Mouse (Mus musculus) thymus, postnatal 4 days (tissue): ENCODE measurements around the gene Gm19935.

Experiments
- DNase-seq: peaks from one replicate; pipeline ENCODE4 v3.0.0; 2021

Gene Gm19935

GRCm38 (mm10) chr8:90828987-90829740 lies 12.0 kb upstream of the Gm19935 start:
- no peak for DNase-seq

DNA sequence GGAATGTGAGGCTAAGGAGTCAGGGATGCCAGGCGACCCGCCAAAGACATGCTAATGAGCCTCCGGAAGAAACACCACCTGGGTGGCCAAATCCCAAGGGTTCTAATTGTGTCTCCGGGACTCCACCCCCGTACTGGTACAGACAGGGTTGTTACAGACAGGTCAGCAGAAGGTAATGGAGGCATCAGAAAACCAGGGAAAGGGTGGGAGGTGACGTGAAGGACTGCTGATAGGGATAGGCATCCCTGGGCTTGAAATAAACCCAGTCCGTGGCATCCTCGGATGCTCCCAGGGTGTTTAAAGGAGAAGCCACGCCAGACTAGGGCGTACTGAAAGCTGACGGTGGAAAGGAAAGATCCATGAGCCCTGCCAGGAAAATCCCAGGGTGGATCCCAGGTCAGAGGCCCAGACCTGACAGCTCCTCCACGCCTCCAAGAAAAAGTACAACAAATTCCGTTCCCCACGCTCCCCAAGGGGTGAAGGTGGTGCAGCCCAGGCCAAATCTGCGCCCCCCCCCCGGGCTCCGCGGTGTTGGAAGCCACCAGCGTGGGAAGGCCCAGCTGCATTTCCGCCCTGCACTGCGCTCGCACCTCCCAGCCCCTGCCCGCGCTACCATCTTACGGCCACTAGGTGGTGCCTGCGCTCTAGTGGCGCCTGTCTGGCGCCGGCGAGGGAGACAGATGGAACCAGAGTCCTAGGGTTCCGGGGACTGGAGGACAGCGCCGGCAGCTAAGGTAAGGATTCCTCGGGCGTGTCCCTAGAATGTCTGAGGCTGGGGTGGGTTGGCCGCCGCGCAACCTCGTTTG lies 11.2 kb upstream of the Gm19935 start, which contains the start of gene Chd9:
Chd9 (plus strand) TSS at position 172 of the 806 bp plus-strand sequence.
- DNase-seq = peak; percentile 99

DNA sequence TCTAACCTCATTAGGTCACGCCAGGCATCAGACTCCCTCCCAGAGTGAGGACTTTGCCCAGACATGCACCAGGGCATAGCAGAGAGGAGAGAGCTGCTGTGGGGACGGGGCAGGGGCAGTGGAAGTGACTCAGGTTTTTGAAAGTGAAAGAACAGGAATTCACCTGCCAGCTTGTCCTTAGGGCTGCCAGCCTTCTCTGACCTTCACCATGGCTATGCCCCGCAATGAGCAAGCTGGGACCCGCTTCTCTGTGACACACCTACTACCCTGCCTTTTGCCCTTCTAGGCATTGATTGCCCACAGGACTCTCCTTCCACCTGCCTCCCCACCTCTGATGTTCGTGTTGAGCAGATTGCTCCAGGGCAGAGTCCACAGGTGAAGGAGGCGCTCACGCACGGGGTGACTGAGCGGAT lies 8.3 kb upstream of the Gm19935 start:
- no peak for DNase-seq

GRCm38 (mm10) chr8:90822443-90822842 lies 5.2 kb upstream of the Gm19935 start:
- DNase-seq = no peak

- no peak for DNase-seq
These were observed 3.1 kb upstream of the Gm19935 start for GRCm38 (mm10) chr8:90820321-90820696.

- DNase-seq = no peak
These were observed 2.5 kb upstream of the Gm19935 start for GRCm38 (mm10) chr8:90819561-90820320.

- DNase-seq = no peak
These were observed 921 bp downstream of the Gm19935 start for GRCm38 (mm10) chr8:90816061-90816882.

- peak; percentile 50 for DNase-seq
These were observed 3.4 kb downstream of the Gm19935 start for GRCm38 (mm10) chr8:90813602-90814320.

DNA sequence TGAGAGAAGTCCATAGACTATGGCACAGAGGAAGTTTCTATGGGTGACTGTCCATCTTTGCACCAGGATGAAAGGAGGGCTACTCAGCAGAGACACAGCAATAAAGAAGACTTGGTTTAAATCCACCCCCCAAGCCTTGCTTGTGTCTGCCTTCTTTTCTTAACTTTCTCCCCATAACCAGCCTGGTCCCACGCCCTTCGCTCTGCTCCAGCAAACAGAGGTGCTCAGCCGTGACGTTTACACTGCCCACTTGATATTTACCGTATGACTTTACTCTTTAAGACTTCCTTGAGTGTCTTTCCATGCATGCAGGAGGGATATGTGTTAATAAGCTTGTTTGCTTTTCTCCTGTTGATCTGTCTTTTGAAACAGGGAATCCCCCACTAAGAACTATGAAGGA lies 17.7 kb downstream of the Gm19935 start:
- DNase-seq = no peak

DNA sequence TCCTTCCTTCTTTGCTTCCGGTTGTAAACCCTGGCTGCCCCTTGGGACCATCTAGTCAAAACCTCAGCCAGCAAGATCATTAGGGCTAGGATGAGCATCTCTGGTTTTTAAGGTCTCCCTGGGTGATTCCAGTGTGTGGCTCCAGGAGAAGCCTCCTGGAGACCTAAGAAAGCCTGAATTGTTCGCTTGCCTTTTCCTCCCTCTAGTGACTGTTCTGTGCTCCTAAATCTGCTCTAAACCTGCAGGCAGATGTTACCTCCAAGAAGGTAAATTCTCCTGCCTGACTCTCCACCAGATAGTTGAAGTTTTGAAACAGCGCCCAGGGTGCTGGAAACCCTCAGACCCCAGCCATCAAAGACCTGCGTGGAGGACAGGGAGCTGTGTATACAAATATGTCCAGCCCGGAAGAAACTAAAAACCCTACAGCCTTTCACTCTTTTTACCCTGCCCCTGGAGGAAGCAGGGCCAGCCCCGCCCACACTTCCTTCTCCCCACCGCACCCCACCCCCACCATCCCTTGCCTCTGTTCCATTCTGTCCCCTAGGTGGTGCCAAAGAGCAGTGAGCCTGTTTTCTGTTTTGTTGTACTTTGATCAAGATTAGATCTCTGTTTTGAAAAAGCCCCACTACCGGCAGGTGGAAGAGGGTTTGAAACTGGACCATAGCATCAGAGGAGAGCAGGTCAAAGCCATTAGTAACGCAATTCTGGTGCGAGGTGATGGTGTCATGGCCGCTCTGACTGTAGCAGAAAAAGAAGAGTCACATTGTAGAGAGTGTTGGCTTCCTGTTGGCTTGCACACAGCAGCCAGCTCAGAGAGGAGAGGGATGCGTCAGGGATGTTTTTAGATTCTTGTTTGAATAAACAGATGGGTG lies 22.0 kb downstream of the Gm19935 start:
- DNase-seq = peak; percentile 92

GRCm38 (mm10) chr8:90793710-90794109 lies 23.5 kb downstream of the Gm19935 start:
- DNase-seq = peak; percentile 82

DNA sequence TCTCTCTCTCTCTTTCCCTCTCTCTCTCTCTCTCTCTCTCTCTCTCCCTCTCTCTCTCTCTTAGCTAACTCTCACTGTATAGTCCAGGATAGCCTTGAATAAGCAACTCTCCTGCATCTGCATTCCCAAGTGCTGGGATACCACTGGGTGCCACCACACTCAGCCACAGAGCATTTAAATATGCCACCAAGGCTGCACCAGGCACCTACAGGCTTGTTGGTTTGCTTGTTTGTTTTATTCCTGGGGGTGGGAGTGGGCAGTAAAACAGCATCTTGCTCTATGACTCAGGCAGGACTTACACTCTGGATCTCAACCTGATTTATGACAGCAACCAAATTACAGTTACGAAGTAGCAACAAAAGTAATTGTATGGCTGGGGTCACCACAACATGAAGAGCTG lies 25.6 kb downstream of the Gm19935 start:
- no peak for DNase-seq

DNA sequence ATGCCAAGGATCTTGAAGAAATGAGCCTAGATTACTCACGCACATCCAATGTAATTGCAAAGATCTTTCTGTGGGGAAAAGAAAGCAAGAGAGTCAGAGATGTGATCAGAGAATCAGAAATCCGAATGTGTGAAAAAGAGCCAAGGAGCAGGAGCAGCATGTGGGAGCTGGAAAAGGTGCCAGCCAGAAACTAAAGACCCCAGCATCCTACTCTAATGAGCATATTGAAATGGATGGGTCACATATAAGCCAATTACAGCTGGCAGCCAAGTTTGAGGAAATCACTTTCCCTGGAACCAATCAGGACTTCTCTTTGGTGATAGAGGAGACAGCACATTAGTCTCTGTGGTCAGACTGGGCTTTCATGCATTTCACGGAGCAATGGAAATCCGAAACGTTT lies 47.4 kb downstream of the Gm19935 start:
- DNase-seq = no peak
